Mouse (Mus musculus): ENCODE results near the gene Zfp366. TPM values are rescaled to one million over a fixed set of nuclear protein-coding genes. Genes with fewer than 3 reads are reported as not detected.

Zfp366 gene
- total RNA-seq, 2 experiments from 2014 or later: 7.5 to 12.1 TPM

DNA sequence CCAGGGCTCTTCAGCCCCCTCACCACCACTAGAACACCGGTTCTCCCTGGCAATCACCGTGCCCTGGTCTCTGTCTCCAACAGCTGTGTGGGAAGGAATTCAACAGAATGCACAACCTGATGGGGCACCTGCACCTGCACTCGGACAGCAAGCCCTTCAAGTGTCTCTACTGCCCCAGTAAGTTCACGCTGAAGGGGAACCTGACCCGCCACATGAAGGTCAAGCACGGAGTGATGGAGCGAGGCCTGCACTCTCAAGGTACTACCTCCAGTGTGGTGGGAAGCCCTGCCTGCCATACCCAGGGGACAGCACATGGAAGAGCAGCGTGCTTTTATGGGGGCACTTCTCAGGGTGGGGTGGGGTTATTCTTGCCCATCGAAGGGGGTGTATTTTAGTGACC, 59.2 kb downstream of the Zfp366 start:
- no peak for DNase-seq
- intact Hi-C loops (cut with DNase I): no loop called here

DNA sequence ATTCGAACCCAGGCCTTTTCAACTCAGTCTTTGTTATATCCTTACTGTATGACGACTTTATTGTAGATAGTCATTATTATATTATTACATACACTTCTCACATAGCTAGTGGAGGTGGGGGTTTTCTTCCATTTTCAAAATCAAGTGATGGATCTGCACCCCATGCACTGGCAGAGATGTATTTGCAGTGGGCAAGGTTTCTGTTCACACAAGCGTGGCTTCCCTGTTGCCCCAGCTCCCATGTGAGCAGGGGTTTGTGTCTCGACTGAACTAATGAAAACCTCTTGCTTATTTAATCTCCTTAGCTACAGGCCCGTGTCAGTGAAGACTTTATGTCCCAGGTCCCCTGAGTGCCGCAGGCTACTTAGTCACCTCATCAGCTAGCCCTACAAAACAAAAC, 59.8 kb downstream of the Zfp366 start:
- DNase-seq: no peak

DNA sequence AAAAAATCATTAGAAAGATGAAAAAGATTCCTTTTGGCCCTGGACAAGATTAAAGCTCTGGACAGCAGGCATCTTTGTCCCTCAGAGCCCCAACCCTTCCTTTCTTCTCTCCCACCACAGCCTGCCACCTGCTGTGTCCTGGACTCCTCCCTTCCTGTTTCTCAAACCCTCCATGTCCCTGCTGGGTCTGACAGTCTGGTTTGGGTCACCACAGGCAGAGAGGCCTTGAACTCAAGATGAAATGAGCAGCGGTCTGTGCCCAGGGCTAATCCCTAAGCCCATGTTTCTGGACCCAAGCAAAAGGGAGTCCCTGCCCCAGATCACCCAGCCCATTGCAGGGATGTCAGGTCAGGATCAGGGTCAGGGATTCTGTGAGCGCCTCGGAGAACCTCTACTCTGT, 60.3 kb downstream of the Zfp366 start:
- DNase-seq: no peak
- intact Hi-C loops (cut with DNase I): no loop called here

More for the DNA sequence above, 59.8 kb downstream of the Zfp366 start:
- intact Hi-C loops (cut with DNase I): no loop called here

DNA sequence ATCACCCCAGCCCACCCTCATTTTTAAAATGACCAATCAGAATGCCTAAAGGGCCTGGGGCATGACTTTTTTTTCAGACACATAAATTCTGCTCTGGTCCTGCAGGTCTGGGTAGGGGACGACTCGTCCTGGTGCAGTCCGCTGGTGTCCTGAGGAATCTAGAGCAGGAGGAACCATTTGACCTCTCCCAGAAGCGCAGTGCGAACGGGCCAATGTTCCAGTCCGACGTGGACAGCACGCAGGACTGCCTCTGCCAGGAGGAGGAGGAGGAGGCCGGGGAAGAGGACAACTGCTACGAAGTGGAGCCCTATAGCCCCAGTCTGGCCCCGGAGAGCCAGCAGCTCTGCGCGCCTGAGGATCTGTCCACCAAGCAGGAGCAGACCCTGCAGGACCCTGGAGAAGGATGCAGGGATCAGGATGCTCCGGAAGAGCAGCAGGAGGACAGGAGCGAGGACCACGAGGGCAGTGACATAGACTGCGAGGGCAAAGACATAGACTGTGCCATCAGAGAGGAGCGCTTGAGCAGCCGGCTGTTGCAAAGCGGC, 61.4 kb downstream of the Zfp366 start:
- DNase-seq: no peak
- intact Hi-C loops (cut with DNase I): no loop called here

DNA sequence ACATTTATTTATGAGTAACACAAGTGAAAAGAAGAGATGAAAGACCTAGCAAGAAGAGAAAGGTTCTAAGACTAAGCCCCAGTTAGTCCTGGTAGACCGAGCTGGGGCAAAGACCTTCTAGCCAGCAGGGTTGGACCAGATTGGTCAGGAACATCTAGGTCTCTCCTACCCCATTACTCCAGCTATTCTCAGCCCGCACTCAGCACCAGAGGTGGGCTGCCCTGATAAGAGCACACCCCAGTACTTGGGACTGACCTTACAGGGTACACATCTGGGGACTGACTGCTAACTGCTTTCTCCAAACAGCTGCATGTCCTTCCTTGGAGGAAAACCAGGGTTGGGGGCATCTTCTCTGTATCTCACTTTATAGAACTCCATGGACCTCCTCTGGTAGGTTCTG, 66.2 kb downstream of the Zfp366 start:
- no peak for DNase-seq
- intact Hi-C loops (cut with DNase I): no loop called here

DNA sequence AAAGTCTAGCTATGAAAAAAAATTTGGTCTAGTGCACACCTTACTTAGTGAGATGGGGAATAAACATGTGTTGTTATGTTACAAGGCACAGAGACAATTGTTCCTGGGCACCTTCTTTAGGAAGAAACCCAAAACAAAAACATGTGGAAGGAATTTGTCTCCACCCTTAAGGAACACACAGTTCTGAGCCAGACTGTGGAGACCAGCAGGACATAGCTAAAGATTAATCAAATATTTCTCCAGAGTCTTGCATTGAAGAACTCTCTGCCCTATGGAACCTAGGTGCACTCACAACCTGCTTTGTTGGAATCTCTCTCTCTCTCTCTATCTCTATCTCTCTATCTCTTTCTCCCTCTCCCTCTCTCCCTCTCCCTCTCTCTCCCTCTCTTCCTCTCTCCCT, 69.6 kb downstream of the Zfp366 start:
- DNase-seq: no peak
- intact Hi-C loops (cut with DNase I): loop anchor here (1.0 kb wide), 1 partner anchor 16 kb away; no protein-coding TSS in a partner anchor

DNA sequence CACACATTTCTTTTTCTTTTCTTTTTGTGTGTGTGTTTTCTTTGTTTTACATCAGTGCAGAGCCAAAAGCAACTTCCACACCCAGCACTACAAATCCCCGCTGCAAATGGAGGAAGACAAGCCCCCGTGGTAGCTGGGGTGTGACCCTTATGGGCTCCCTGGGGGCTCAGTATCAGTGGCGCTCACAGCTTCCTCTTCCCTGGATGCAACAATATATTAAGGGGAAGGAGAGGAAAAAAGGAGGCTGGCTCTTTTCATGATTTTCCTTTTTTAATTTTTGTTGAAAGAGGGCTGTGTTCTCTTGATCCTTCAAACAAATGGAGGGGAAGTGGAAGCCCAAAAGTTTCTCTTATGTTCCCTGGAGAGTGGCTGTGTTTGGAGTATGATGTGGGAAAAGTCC, 70.2 kb downstream of the Zfp366 start:
- intact Hi-C loops (cut with DNase I): loop anchor here (1.0 to 5.0 kb wide), 2 partner anchors 16 to 127 kb away; no protein-coding TSS in a partner anchor
- DNase-seq: peak; percentile 40 to 46

DNA sequence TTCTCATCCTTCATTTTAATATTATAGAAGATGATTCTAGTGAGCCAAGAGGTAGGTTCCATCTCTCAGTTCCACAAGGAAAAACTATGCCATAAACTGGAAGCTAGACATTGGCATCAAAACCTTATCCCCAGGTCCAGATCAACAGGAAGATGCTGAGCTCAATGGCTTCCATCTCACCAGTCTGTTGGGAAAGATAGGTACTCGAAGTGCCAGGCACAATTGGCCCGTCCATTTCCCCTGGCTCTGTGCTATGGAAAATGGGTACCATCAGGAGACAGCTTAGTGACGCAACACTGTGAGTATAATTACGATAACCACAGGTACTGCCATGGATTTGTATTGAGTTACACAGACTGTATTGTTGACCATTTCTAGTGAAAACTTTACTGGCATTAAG, 72.3 kb downstream of the Zfp366 start:
- DNase-seq: no peak
- intact Hi-C loops (cut with DNase I): loop anchor here (5.0 kb wide), 1 partner anchor 130 kb away; no protein-coding TSS in a partner anchor

DNA sequence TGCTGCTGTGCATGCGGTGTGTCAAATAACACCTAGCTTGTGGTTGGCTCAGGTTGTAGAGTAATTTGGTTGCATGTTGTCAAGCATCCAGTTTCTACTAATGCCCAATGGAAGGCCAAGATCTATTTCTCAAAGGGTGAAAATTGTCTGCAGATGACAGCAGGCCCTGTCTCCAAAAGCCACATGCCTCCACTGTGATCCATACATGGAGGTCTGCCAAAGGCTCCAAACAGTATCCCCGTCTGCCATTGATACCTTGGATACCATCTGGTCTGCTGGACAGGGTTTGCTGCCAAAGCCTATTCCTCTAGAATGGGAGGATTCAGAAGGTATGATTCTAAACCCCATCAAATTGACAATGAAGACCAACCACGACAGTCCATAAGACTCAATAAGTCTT, 74.1 kb downstream of the Zfp366 start:
- intact Hi-C loops (cut with DNase I): loop anchor here (5.0 kb wide), 1 partner anchor 131 kb away; no protein-coding TSS in a partner anchor
- no peak for DNase-seq

DNA sequence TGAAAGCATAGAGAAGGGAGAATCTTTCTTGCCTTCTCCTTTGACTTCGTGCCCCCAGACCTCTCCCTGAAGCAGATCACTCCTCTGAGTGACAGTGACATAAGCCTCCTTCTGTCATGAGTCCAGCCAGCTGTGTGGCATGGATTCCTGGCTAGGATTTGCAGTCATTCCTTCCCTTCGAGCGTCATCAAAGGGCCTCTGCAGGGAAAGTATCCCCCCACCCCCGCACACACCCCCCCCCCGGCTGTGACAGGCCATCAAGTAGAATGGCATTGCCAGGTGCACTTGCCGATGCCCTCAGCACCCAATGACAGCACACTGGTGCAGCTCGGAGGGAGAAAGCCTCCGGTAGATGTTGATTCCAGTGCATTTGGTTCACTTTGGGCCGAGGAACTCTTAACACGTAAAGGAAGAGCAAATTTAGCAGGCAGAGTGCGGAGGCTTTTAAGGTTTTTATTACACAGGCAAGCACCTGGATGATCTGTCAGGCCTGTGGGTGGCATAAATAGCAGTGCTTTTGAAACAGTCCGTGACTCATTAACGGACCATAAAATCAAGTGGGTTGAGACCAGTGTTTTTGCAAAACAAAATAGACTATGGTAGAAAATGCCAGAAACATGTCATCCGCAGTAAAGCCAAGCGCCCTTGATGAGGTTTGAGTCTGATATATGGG, 75.0 kb downstream of the Zfp366 start:
- intact Hi-C loops (cut with DNase I): loop anchor here (5.0 kb wide), 2 partner anchors 43 to 132 kb away; no protein-coding TSS in a partner anchor
- no peak for DNase-seq

DNA sequence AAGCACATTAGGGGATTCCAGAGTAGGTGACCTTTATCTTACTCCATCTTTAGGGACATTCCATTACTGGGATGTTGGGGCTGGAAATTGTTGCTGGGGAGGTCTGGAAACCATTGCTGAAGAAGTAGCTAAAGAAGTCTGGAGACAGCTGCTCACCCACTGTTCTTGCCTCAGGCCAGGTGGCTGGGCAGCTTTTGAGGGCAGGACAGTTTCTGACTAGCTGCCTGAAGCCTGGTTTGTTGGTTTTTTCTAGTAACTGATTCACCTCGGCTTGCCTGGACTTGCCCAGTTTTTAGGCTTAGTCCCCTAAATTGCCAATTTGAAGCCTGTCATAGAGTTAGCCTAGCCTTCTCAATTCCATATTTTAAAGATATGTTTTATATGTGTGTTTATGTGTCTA, 77.8 kb downstream of the Zfp366 start:
- DNase-seq: no peak
- intact Hi-C loops (cut with DNase I): loop anchor here (5.0 kb wide), 1 partner anchor 40 kb away; no protein-coding TSS in a partner anchor

DNA sequence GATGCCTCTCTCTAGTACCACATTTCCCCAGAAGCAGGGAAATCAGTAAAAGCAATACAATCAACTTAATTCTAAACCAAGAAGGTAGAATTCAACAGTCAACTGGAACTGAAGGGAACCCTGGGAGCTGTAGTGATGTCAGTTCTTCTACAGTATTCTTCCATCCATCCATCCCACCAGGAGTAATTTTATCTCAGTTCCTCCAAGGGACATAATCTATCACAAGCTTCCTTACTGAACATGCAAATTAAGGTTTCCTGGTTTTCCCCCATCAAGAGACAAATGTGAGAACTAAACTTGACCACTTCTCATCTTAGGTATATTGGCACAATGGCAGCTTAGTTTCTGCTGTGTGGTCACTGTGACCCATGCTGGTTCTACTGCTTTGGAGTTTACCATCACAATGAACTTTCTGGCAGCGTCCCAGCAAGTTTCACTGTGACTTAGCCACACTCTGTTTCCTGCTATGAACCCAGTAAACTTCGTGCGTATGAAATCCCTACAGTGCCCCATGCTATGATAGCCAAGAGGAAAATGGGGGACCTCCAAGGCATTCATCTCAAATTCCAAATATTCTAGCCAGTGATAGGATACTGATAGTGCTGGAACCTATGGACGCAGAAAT, 78.6 kb downstream of the Zfp366 start:
- no peak for DNase-seq
- intact Hi-C loops (cut with DNase I): loop anchor here (5.0 kb wide), 1 partner anchor 39 kb away; no protein-coding TSS in a partner anchor

DNA sequence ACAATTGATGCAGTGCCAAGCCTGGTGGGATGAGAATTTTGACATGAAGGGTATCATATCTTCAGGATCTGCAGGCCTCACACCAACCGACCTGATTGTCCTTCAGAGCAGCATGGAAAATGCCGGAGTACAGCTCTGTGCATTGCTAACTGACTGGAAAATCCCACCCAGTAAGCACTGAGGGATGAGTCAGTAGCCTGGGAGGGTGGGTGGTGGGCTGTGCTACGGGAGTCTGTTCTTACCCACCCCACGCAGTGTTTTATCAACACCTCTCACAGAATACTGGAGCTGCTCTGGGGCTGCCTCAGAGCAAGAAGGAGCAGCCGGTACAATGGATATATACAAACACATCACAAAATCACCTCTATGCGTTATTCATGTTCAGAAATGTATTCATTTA, 79.9 kb downstream of the Zfp366 start:
- intact Hi-C loops (cut with DNase I): loop anchor here (5.0 kb wide), 1 partner anchor 38 kb away; no protein-coding TSS in a partner anchor

DNA sequence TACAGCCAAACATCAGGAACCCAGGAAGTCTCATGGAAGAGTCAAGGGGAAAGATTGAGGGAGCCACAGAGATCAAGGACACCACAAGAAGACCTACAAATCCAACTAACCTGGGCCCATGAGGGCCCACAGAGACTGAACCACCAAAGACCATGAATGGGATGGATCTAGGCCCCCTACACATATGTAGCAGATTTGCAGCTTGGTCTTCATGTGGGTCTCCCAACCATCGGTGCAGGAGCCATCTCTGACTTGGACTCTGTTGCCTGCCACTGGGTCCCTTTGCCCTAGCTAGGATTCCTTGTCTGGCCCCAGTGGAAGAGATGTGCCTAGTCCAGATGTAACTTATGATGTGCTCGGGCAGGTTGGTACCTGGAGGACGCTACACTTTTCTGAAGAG, 87.4 kb downstream of the Zfp366 start:
- intact Hi-C loops (cut with DNase I): no loop called here
- no peak for DNase-seq

More for the DNA sequence above, 79.9 kb downstream of the Zfp366 start:
- DNase-seq: no peak

DNA sequence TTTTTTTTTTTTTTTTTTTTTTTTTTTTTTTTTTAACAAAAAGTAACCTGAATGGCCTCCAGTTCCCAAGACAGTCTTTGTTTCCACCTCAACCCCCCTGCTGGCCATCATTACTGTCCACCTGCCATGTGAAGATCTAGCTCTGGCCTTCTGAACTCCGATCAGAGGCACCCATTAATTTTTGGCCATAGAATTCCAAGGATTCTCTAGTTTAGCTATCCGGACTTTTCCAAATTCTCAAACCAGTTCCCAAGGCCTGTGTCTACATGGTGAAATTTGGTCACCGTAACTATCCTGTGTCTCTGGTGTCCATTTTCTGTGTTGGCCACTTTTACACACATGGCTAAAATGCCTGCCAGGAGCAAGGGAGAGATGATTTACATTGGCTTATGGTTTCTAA, 92.9 kb downstream of the Zfp366 start:
- intact Hi-C loops (cut with DNase I): no loop called here
- DNase-seq: no peak

DNA sequence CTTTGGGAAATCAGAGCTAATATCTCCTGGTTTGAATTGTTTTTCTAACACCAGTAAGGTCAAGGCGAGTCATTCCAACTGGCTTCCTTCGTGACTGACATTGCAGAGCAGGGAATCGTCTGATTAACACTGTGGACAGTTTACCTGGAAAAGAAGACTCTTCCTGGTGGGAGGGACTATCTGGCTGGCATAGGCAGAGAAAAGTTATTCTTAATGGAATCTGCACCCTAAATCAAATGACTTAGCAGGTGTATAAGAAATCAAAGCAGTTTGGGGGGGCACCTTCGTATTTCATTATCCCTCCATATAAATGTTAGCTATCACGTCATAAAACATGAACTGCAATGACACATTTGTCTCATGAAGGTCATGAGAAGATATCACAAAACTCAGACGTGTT, 93.9 kb downstream of the Zfp366 start:
- intact Hi-C loops (cut with DNase I): no loop called here

DNA sequence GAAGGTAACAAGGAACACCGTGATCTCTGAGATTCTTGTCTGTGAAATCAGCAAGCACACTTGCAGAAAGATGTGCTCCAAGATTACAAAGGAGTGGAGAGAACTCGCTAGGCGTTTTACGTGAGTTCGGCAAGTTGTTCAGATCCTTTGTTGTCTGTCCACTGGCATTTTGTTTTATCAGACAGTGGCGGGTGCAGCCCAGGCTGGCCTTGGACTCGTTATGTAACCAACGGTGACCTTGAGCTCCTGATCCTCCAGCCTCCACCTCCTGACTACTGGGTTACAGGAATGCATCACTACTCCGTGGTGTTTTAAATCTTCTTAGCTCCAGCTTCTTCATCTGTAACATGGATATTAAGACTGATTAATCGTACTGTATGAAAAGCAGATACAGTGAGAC, 94.7 kb downstream of the Zfp366 start:
- intact Hi-C loops (cut with DNase I): no loop called here
- no peak for DNase-seq

More for the DNA sequence above, 93.9 kb downstream of the Zfp366 start:
- no peak for DNase-seq

DNA sequence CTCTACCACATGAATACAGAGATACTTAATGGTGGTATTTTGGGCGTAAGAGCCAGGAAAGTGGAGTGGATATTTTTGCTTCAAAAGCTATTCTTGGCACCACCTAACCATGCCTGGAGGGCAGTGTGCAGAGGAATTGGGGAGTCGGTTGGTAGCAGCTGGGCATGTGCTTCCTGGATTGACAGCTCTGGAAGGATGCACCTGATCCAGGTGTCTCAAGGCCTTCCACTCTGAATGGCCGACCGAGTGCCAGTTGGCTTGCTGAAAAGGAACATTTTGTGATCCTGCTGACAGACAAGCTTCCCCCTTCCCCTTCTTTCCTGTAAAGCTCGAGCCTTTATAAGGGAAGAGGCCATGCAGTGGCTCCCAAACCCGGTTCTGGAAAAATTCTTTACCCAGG, 98.3 kb downstream of the Zfp366 start:
- intact Hi-C loops (cut with DNase I): no loop called here
- no peak for DNase-seq

DNA sequence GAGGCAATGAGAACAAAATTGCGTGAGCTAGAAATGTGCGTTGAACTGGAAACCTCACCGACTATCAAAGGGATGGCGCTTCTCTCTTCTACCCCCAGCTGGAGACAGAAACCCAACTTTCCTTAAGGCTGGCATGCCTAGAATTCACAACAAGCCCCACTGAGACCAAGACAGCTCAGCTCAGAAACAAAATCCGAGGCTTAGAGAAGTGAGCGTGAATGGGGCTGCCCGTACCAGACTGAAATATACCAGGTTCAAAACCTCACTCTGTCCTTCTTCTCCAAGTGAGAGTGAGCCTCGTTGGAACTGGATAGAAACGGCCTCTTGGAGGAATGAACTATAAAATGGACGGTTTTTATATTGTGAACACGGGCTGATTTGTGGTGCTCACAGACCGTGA, 99.3 kb downstream of the Zfp366 start:
- DNase-seq: no peak
- intact Hi-C loops (cut with DNase I): no loop called here

DNA sequence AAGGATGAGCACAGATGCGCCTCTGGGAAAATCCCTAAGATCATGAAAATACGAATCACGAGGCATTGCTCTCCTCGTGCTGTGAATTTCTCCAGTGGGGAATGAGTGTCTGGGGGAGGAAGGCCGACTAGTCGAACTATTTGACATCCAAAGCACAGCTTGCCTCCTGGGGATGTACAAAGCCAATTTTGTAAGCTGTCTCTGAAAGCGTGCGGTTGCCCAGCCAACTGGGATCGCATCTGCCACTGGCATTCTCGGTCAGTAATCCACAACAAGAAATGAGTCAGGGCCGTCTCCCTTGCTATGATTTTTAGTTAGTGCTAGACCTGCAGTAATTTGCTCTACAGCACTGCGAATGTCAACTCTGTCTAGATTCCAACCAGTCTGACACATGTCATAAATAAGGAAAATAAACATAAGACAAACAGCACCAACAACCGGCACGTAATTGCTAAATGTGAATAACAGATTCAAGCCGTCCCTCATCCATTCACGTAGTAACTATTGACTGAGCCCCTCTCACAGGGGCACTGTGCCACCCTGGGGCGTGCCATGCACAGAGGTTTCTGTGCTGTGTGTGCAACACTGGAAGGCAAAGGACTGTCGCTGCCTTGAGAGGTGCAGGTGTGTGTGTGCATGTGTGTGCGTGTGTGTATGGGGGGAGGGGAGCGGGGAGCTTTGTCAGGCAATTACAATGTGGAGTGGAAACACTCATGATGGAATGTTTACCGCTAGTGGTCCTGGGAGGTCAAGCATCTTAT, 100.0 kb downstream of the Zfp366 start:
- DNase-seq: no peak
- intact Hi-C loops (cut with DNase I): no loop called here

DNA sequence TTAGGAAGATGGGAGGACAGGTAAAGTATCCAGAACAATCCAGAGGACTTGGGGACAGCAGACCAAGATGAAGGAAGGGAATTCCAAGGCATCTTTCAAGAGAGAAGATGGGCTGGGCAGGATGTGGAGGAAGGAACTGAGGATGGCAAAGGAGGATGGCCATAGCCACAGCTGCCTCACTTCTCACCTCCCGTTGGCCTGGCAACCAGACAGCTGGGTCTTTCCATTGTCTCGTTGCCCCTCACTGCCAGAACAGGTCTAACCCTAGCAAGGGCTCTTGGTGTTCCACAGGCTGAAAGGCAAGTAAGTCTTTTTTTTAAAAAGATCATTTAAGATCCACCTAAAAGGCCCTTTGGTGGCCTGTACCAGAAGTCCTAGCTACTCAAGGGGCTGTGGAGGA, 100.6 kb downstream of the Zfp366 start:
- DNase-seq: no peak

More for the DNA sequence above, 100.6 kb downstream of the Zfp366 start:
- intact Hi-C loops (cut with DNase I): no loop called here
